Mouse (Mus musculus): ENCODE results near the gene Rrm2. TPM values are rescaled to one million over a fixed set of nuclear protein-coding genes. Genes with fewer than 3 reads are reported as not detected.

Gene Rrm2
- polyA plus RNA-seq (2012; rRNA removed) = 5.3 and 5.5 TPM in 2 replicates

DNA sequence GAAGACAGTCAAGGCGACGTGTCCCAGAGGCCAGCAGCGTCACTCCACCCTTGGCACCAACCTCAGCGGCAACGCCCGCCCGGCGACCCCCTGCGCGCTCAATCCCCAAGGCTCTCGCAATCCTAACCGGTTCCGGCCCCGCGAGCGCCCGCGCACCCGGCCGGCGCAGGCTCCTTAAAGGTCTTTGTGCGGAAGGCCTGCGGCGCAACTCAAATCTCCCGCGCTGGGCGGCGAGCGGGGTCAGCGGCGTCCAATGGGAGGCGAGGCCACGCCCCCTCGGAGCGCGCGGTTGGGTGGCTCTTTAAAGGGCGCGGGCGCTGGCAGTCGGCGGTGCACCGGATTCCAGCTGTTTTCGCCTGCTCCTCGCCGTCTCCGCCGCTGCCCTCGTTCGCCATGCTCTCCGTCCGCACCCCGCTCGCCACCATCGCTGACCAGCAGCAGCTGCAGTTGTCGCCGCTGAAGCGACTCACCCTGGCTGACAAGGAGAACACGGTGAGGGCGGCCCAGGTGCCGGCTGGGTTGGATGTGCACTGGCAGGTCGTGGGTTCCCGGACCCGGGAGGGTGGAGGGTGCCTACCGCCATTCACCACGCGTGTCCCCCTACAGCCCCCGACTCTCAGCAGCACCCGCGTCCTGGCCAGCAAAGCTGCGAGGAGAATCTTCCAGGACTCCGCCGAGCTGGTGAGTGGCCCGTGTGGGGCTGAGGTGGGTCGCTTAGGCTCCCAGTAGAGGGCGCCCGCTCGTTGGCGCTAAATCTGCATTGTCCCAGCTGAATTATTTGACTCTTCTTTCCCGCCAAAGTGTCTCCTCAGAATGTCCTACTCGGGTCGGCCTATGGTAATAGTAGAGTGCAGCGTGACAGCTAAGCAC, at the start of gene Rrm2:
Gene Rrm2, plus strand, starts transcription at position 288 of the 870 bp plus-strand sequence.
- TF ChIP-seq POLR2A (IDR thresholded peaks at IDR 0.05; ENCODE audit: control insufficient read depth, low read depth, low read length) (peak; percentile 60; the same call in 1 of the 2 replicates), CTCF (IDR thresholded peaks at IDR 0.05; ENCODE audit: control insufficient read depth, insufficient read depth, insufficient replicate concordance, low read depth, low read length) (peak; percentile 65)
- Histone ChIP-seq H3K27me3 (ENCODE audit: control insufficient read depth, insufficient read depth, low read length) (no peaks in the 10 kb centered on the region), H3K36me3 (ENCODE audit: control insufficient read depth, insufficient read depth, low read length) (no peaks in the 10 kb centered on the region; the same call in 1 of the 2 replicates), H3K4me1 (ENCODE audit: control insufficient read depth, insufficient read depth, low read length) (peaks cover 15% of the 10 kb centered on the region), H3K27ac (ENCODE audit: control insufficient read depth, insufficient read depth, low read depth, low read length) (peak within 1 kb of the TSS; percentile 87), H3K4me3 (ENCODE audit: control insufficient read depth, low read depth, low read length) (peak within 1 kb of the TSS; percentile 91)

DNA sequence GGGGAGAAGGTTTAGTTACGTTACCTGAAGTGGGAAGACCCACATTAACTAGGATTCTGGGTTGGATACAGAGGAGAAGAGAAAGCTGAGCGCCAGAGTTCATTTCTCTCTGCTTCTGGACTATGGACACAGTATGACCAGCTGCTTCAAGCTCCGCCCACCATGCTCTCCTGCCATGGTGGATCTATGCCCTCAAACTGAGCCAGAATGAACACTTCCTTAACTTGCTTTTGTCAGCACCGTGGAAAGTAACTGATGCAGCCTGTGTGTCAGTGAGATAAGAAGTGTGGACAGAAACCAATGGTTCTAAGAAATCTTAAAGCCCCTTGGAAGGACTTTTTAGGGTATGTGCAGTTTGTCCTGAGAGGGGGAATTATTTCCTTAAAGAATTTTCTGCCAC, 49.0 kb upstream of the Rrm2 start:
- H3K27me3 ChIP-seq (ENCODE audit: control insufficient read depth, insufficient read depth, low read length) = no peaks in the 10 kb centered on the region
- no peak overlapping the region for H3K4me3 ChIP-seq (ENCODE audit: control insufficient read depth, low read depth, low read length)
- H3K4me1 ChIP-seq (ENCODE audit: control insufficient read depth, insufficient read depth, low read length) = no peaks in the 10 kb centered on the region; the same call in 1 of the 2 replicates
- no peak overlapping the region for H3K27ac ChIP-seq (ENCODE audit: control insufficient read depth, insufficient read depth, low read depth, low read length)
- H3K36me3 ChIP-seq (ENCODE audit: control insufficient read depth, insufficient read depth, low read length) = no peaks in the 10 kb centered on the region
- TF ChIP-seq POLR2A (IDR thresholded peaks at IDR 0.05; ENCODE audit: control insufficient read depth, low read depth, low read length) = no peak
- no peak for TF ChIP-seq CTCF (IDR thresholded peaks at IDR 0.05; ENCODE audit: control insufficient read depth, insufficient read depth, insufficient replicate concordance, low read depth, low read length)

DNA sequence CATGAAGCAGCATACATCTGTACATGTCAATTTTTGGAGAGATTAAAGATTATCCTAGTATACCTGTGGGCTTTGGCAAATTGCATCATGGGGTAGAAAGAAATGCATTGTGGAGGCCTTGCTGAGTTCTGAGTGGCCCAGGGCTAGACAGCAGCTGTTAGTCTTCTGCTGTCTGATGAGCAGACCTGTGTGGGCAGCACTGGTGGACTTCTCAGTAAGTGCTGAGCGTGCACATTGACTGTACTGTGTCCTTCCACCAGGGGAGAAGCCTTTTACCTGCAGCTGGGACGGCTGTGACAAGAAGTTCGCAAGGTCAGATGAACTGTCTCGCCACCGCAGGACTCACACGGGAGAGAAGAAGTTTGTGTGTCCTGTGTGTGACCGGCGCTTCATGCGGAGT, 48.1 kb upstream of the Rrm2 start:
- no peaks in the 10 kb centered on the region; the same call in 1 of the 2 replicates for H3K4me1 ChIP-seq (ENCODE audit: control insufficient read depth, insufficient read depth, low read length)
- H3K4me3 ChIP-seq (ENCODE audit: control insufficient read depth, low read depth, low read length) = no peak overlapping the region
- H3K27me3 ChIP-seq (ENCODE audit: control insufficient read depth, insufficient read depth, low read length) = no peaks in the 10 kb centered on the region
- H3K36me3 ChIP-seq (ENCODE audit: control insufficient read depth, insufficient read depth, low read length) = no peaks in the 10 kb centered on the region
- TF ChIP-seq POLR2A (IDR thresholded peaks at IDR 0.05; ENCODE audit: control insufficient read depth, low read depth, low read length) (no peak), CTCF (IDR thresholded peaks at IDR 0.05; ENCODE audit: control insufficient read depth, insufficient read depth, insufficient replicate concordance, low read depth, low read length) (no peak)
- no peak overlapping the region for H3K27ac ChIP-seq (ENCODE audit: control insufficient read depth, insufficient read depth, low read depth, low read length)

DNA sequence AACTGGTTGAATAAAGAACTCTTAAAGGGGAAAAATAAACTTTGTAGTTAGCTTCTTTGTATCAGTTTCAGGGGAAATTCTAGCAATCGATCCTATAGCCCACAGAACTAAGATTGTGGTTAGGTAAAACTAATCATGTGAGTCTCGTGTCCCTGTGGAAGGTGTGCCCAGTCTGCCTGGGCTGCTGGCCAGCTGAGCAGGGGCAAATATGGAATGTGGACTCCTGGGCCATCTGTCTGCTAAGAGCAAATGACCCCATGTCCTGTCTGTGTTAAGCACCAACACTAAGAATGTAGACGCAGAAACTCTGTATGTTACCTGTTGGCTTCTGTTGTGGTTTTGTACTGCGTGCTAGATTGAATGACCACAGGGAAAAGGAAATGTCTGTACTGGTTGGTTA, 46.9 kb upstream of the Rrm2 start:
- no peak overlapping the region for H3K4me3 ChIP-seq (ENCODE audit: control insufficient read depth, low read depth, low read length)
- TF ChIP-seq POLR2A (IDR thresholded peaks at IDR 0.05; ENCODE audit: control insufficient read depth, low read depth, low read length) (no peak), CTCF (IDR thresholded peaks at IDR 0.05; ENCODE audit: control insufficient read depth, insufficient read depth, insufficient replicate concordance, low read depth, low read length) (no peak)
- H3K4me1 ChIP-seq (ENCODE audit: control insufficient read depth, insufficient read depth, low read length) = no peaks in the 10 kb centered on the region; the same call in 1 of the 2 replicates
- no peaks in the 10 kb centered on the region for H3K27me3 ChIP-seq (ENCODE audit: control insufficient read depth, insufficient read depth, low read length)
- no peak overlapping the region for H3K27ac ChIP-seq (ENCODE audit: control insufficient read depth, insufficient read depth, low read depth, low read length)
- H3K36me3 ChIP-seq (ENCODE audit: control insufficient read depth, insufficient read depth, low read length) = no peaks in the 10 kb centered on the region

DNA sequence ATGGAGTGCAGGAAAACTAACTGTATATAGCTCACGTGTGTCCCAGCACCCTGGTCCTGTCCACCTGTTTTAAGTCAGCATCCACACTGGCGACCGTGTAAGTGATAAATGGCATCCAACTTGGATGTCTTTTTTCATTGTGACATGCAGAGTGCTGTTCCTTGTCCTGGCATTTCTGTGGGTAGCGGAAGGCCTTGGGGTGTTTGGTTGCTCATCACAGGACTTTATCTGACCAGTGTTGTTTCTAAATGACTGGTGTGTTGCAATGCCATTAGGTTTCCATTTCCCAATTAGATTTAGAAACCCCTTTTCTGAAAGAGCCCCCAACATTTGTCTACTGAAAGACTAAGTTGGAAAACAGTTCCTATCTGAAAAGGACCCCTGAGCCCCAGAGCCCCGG, 45.9 kb upstream of the Rrm2 start:
- TF ChIP-seq CTCF (IDR thresholded peaks at IDR 0.05; ENCODE audit: control insufficient read depth, insufficient read depth, insufficient replicate concordance, low read depth, low read length) (no peak), POLR2A (IDR thresholded peaks at IDR 0.05; ENCODE audit: control insufficient read depth, low read depth, low read length) (no peak)
- H3K27me3 ChIP-seq (ENCODE audit: control insufficient read depth, insufficient read depth, low read length) = no peaks in the 10 kb centered on the region
- no peak overlapping the region for H3K27ac ChIP-seq (ENCODE audit: control insufficient read depth, insufficient read depth, low read depth, low read length)
- no peaks in the 10 kb centered on the region for H3K36me3 ChIP-seq (ENCODE audit: control insufficient read depth, insufficient read depth, low read length)
- H3K4me3 ChIP-seq (ENCODE audit: control insufficient read depth, low read depth, low read length) = no peak overlapping the region
- H3K4me1 ChIP-seq (ENCODE audit: control insufficient read depth, insufficient read depth, low read length) = no peaks in the 10 kb centered on the region; the same call in 1 of the 2 replicates

DNA sequence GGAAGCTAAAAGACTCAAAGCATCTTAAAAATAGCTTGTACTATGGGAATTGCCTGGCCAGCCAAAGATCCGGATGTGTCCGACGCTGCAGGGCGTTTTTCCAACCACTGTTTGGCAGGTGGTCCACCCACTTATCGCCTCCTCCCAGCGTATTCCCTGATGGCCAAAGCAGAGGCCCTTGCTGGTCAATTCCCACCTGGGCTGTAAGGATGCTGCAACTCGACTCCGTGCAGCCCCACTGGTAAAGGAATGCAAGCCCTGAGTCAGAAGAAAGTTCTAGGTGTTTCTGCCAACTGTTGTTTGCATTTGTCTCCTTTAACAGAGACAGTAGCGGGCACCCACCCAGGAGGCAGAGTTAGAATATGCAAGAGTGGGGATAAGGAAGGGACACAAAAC, 27.9 kb upstream of the Rrm2 start:
- H3K36me3 ChIP-seq (ENCODE audit: control insufficient read depth, insufficient read depth, low read length) = no peaks in the 10 kb centered on the region
- H3K4me1 ChIP-seq (ENCODE audit: control insufficient read depth, insufficient read depth, low read length) = peaks cover 18% of the 10 kb centered on the region
- TF ChIP-seq POLR2A (IDR thresholded peaks at IDR 0.05; ENCODE audit: control insufficient read depth, low read depth, low read length) (no peak), CTCF (IDR thresholded peaks at IDR 0.05; ENCODE audit: control insufficient read depth, insufficient read depth, insufficient replicate concordance, low read depth, low read length) (no peak)
- H3K4me3 ChIP-seq (ENCODE audit: control insufficient read depth, low read depth, low read length) = peak overlapping the region; percentile 3; the same call in 1 of the 2 replicates
- H3K27me3 ChIP-seq (ENCODE audit: control insufficient read depth, insufficient read depth, low read length) = no peaks in the 10 kb centered on the region
- no peak overlapping the region for H3K27ac ChIP-seq (ENCODE audit: control insufficient read depth, insufficient read depth, low read depth, low read length)

DNA sequence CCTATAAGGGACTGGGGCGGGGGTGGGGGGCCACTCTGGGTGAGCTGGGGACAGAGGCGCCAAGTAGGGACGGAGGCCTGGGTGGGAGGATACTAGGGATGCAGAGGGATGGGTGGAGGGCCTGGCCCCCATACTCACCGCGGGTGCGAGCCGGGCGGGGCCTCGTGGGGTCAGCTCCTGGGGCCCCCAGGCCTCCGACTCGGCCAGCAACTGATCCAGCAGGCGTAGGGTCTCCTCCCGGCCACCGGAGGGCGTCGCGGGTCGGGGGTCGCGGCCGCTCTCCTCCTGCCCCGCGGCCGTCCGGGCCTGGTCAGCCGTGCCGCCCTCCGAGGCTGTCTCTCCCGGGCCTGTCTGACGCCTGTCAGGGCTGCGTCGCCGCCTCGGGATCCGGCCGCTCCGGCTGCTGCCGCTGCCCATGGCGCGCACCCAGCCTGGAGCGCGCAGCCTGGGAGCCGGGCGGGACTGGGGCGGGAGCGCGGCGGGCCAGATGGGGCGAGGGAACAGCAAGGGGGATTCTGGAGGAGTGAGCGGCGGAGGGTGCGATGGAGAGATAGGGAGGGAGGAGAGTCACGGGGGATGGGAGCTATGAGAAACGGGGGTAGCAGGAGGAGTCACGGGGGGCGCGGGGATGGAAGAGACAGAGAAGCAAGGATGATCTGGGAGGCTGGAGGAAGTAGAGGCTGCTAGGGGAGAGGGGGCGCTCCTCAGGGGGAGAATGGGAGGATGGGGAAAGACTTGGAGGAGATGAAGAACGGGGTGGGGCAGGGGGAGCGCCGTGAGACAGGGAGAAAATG, 27.4 kb upstream of the Rrm2 start:
- Histone ChIP-seq H3K36me3 (ENCODE audit: control insufficient read depth, insufficient read depth, low read length) (no peaks in the 10 kb centered on the region), H3K27me3 (ENCODE audit: control insufficient read depth, insufficient read depth, low read length) (no peaks in the 10 kb centered on the region), H3K4me1 (ENCODE audit: control insufficient read depth, insufficient read depth, low read length) (peaks cover 18% of the 10 kb centered on the region), H3K4me3 (ENCODE audit: control insufficient read depth, low read depth, low read length) (peak overlapping the region; percentile 67), H3K27ac (ENCODE audit: control insufficient read depth, insufficient read depth, low read depth, low read length) (0 out of 2 replicates have a peak overlapping the region, but pooled peaks have one; percentile 7)
- TF ChIP-seq POLR2A (IDR thresholded peaks at IDR 0.05; ENCODE audit: control insufficient read depth, low read depth, low read length) = no peak
- TF ChIP-seq CTCF (IDR thresholded peaks at IDR 0.05; ENCODE audit: control insufficient read depth, insufficient read depth, insufficient replicate concordance, low read depth, low read length) = no peak

All from testis, adult 2 months (tissue).